Mouse (Mus musculus): ENCODE data around the gene Pnpla3.

GRCm38 (mm10) chr15:84226918-84227317 lies 59.3 kb downstream of the Pnpla3 start:
- TF ChIP-seq CTCF (IDR thresholded peaks at IDR 0.05; ENCODE audit: control insufficient read depth, insufficient read depth, insufficient replicate concordance, low read depth, low read length) (no peak), POLR2A (IDR thresholded peaks at IDR 0.05; ENCODE audit: control insufficient read depth, low read depth, low read length) (no peak)
